Mouse (Mus musculus) forebrain, embryonic 10.5 days (tissue): ENCODE measurements around the gene Spink4. TPM values are rescaled to one million over a fixed set of nuclear protein-coding genes. Genes with fewer than 3 reads are reported as not detected.
A peak's percentile ranks its signal among the peaks of the same experiment; 100 is the strongest.

Experiments used
- DNase-seq: peaks from one replicate; pipeline ENCODE4 v3.0.0-alpha.2; 2017; ENCODE audit warnings: low spot score; ENCODE audit errors: extremely low spot score
- H3K27ac ChIP-seq: fragments of 300-500 bp; sonication (generic); 2 replicates; pipeline ENCODE4 v1.5.1; 2016; ENCODE audit warnings: mild to moderate bottlenecking
- H3K27me3 ChIP-seq: fragments of 300-500 bp; sonication (generic); 2 replicates; pipeline ENCODE4 v1.6.1; 2016; ENCODE audit warnings: mild to moderate bottlenecking; ENCODE audit not compliant: poor library complexity, severe bottlenecking
- H3K36me3 ChIP-seq: fragments of 300-500 bp; sonication (generic); replicated peaks from 2 replicates; pipeline ENCODE4 v1.6.1; 2016; ENCODE audit warnings: mild to moderate bottlenecking, moderate library complexity
- H3K4me1 ChIP-seq: fragments of 300-500 bp; sonication (generic); 2 replicates; pipeline ENCODE4 v1.6.1; 2016
- H3K4me3 ChIP-seq: fragments of 300-500 bp; sonication (generic); 2 replicates; pipeline ENCODE4 v1.5.1; 2016; ENCODE audit warnings: mild to moderate bottlenecking, moderate library complexity
- H3K9me3 ChIP-seq: fragments of 300-500 bp; sonication (generic); 2 replicates; pipeline ENCODE4 v1.6.1; 2016; ENCODE audit warnings: mild to moderate bottlenecking, moderate library complexity
- WGBS: fragments of 180-500 bp; shearing (Covaris S2); methylation state at CpG from one replicate; pipeline ENCODE4 v1.1.7; 2016; 5-methylcytosine and 5-hydroxymethylcytosine counted together
- polyA plus RNA-seq: library from polyadenylated mRNA; unstranded; fragments of >200 nt; fragmentation: Nextera tagmentation; extraction: Ambion mirVana; gene quantifications from 2 replicates; pipeline ENCODE4 v1.2.1, GENCODE M21; 2016

The Spink4 gene
- polyA plus RNA-seq = not detected in 2 replicates

GRCm38 (mm10) chr4:40919785-40920184 lies at the start of gene Spink4:
Spink4 (plus strand) TSS chr4:40920052.
- no peak for DNase-seq
- Histone ChIP-seq H3K27ac (no peak within 1 kb of the TSS), H3K4me1 (no peaks in the 10 kb centered on the region), H3K9me3 (peaks cover 3% of the 10 kb centered on the region; the same call in 1 of the 2 replicates), H3K36me3 (no peaks in the 10 kb centered on the region), H3K27me3 (no peaks in the 10 kb centered on the region), H3K4me3 (no peak within 1 kb of the TSS)
- 78% methylated on average over 3 of the region's 3 CpGs for WGBS

DNA sequence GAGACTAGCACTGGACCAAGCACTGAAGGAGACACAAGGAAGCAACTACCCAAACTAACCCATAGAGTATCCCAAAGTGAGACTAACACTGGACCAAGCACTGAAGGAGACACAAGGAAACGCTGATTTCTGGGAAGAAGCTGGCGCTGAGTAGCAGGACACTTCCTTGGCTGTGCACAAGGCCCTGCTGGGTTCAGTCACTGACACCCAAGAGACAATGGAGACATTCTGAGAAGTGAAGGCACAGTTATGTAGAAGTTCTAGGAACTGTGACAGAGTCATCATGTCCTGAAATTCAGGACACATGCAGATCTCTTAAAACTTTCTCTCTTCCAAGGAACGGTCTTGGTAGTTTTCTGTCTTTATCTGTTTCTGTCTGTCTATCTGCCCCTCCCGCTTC lies 49.6 kb upstream of the Spink4 start:
- Histone ChIP-seq H3K27me3 (no peaks in the 10 kb centered on the region), H3K9me3 (no peaks in the 10 kb centered on the region), H3K4me1 (peaks cover 7% of the 10 kb centered on the region), H3K36me3 (no peaks in the 10 kb centered on the region), H3K27ac (no peak overlapping the region), H3K4me3 (no peak overlapping the region)
- DNase-seq = no peak
- WGBS = 92% methylated on average over 4 of the region's 4 CpGs

GRCm38 (mm10) chr4:40872129-40872528 lies 47.7 kb upstream of the Spink4 start:
- Histone ChIP-seq H3K4me1 (peaks cover 12% of the 10 kb centered on the region), H3K36me3 (no peaks in the 10 kb centered on the region), H3K9me3 (no peaks in the 10 kb centered on the region), H3K27me3 (no peaks in the 10 kb centered on the region), H3K4me3 (no peak overlapping the region), H3K27ac (no peak overlapping the region)
- WGBS = 91% methylated on average over 3 of the region's 3 CpGs
- DNase-seq = no peak

- DNase-seq = no peak
- Histone ChIP-seq H3K36me3 (no peaks in the 10 kb centered on the region), H3K9me3 (no peaks in the 10 kb centered on the region), H3K4me1 (peaks cover 18% of the 10 kb centered on the region), H3K4me3 (no peak overlapping the region), H3K27me3 (no peaks in the 10 kb centered on the region), H3K27ac (no peak overlapping the region)
- WGBS = 81% methylated on average over 2 of the region's 2 CpGs
These were observed 46.5 kb upstream of the Spink4 start for GRCm38 (mm10) chr4:40873320-40873719.

- no peak for DNase-seq
- Histone ChIP-seq H3K4me1 (peaks cover 18% of the 10 kb centered on the region), H3K9me3 (no peaks in the 10 kb centered on the region), H3K27ac (peak overlapping the region; percentile 8; the same call in 1 of the 2 replicates), H3K4me3 (no peak overlapping the region), H3K27me3 (no peaks in the 10 kb centered on the region), H3K36me3 (no peaks in the 10 kb centered on the region)
- WGBS = 71% methylated on average over 6 of the region's 6 CpGs
These were observed 45.7 kb upstream of the Spink4 start for GRCm38 (mm10) chr4:40874151-40874600.

DNA sequence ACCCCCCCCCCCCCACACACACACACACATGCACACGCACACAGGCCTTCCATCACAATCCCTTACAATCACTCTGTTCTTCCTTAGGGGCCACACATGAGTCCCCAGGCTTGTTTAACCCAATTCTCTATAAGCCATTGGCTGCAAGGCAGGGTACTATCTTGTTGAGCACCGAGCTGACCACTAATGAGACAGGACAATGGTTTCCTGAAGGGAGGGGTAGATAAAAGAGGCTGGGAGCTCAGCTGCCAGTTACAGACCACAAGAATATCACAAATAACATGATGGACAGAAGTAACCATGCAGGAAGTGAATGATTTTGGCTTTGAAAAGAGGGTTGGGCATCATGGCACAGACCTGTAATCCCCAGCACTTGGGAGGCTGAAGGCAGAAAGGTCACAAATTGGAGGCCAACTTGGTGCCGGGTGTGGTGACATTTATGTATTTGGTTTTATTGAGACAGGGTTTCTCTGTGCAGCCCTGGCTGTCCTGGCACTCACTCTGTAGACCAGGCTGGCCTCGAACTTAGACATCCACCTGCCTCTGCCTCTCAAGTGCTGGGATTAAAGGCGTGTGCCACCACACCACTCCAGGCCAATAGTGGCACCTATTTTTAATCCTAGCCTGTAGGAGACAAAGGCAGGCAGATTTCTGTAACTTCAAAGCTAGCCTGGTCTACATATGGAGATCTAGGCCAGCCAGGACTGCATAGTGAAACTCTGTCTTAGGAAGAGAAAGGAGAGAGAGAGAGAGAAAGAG lies 44.9 kb upstream of the Spink4 start:
- no peak for DNase-seq
- Histone ChIP-seq H3K36me3 (no peaks in the 10 kb centered on the region), H3K27ac (no peak overlapping the region), H3K9me3 (no peaks in the 10 kb centered on the region), H3K4me3 (no peak overlapping the region), H3K27me3 (no peaks in the 10 kb centered on the region), H3K4me1 (peaks cover 18% of the 10 kb centered on the region)
- WGBS = 80% methylated on average over 5 of the region's 5 CpGs

- H3K4me1 ChIP-seq = peaks cover 18% of the 10 kb centered on the region
- H3K36me3 ChIP-seq = no peaks in the 10 kb centered on the region
- H3K27me3 ChIP-seq = no peaks in the 10 kb centered on the region
- WGBS = 94% methylated on average over 20 of the region's 20 CpGs
- H3K4me3 ChIP-seq = no peak overlapping the region
- DNase-seq = no peak
- H3K27ac ChIP-seq = no peak overlapping the region
- no peaks in the 10 kb centered on the region for H3K9me3 ChIP-seq
These were observed 44.0 kb upstream of the Spink4 start for GRCm38 (mm10) chr4:40875842-40876241.

GRCm38 (mm10) chr4:40876814-40877371 lies 43.0 kb upstream of the Spink4 start:
- Histone ChIP-seq H3K4me3 (no peak overlapping the region), H3K36me3 (no peaks in the 10 kb centered on the region), H3K9me3 (no peaks in the 10 kb centered on the region), H3K27me3 (no peaks in the 10 kb centered on the region), H3K27ac (peak overlapping the region; percentile 62), H3K4me1 (peaks cover 18% of the 10 kb centered on the region)
- peak; percentile 18 for DNase-seq
- WGBS = 52% methylated on average over 12 of the region's 12 CpGs

DNA sequence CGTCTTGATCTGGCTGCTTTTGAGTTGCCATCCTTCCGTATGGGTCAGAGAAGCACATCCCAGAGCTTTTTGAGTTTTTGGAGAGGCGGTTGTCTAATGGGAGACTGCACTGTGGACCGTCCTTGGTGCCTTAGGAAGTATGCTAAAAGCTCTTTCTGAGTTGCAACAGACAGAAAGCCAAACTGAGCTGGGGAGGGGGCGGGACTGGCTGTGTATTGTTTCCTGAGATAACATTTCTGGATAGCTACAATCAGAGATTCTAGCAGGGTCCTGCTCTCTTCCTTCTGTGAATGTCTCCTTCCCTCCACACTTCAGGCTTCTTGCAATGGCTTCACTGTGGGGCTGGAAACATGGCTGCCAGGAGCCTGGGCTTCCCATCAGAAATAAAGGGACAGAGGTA lies 42.3 kb upstream of the Spink4 start:
- H3K4me3 ChIP-seq = no peak overlapping the region
- DNase-seq = no peak
- H3K9me3 ChIP-seq = no peaks in the 10 kb centered on the region
- H3K36me3 ChIP-seq = no peaks in the 10 kb centered on the region
- H3K27me3 ChIP-seq = no peaks in the 10 kb centered on the region
- WGBS = 85% methylated on average over 5 of the region's 5 CpGs
- H3K27ac ChIP-seq = peak overlapping the region; percentile 62; the same call in 1 of the 2 replicates
- H3K4me1 ChIP-seq = peaks cover 18% of the 10 kb centered on the region

DNA sequence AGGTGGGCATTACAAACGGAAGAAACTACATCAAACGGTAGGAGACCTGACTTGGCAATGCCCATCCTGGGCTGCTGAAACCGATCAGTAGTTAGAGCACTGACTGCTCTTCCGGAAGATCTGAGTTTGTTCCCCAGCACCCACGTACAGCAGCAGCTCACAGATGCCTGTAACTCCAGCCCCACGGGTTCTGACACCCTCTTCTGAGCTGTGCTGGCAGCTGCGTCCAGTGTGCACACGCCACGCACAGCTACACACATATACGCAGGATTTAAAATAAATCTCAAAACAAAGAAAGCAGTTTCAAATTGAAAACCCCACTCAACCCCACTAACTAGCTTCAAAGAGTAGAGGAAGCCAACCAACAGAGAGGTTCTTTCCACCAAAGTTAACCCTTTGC lies 36.7 kb upstream of the Spink4 start:
- Histone ChIP-seq H3K4me3 (no peak overlapping the region), H3K9me3 (no peaks in the 10 kb centered on the region), H3K36me3 (no peaks in the 10 kb centered on the region), H3K27me3 (no peaks in the 10 kb centered on the region), H3K27ac (no peak overlapping the region), H3K4me1 (no peaks in the 10 kb centered on the region)
- no peak for DNase-seq
- 88% methylated on average over 10 of the region's 10 CpGs for WGBS

DNA sequence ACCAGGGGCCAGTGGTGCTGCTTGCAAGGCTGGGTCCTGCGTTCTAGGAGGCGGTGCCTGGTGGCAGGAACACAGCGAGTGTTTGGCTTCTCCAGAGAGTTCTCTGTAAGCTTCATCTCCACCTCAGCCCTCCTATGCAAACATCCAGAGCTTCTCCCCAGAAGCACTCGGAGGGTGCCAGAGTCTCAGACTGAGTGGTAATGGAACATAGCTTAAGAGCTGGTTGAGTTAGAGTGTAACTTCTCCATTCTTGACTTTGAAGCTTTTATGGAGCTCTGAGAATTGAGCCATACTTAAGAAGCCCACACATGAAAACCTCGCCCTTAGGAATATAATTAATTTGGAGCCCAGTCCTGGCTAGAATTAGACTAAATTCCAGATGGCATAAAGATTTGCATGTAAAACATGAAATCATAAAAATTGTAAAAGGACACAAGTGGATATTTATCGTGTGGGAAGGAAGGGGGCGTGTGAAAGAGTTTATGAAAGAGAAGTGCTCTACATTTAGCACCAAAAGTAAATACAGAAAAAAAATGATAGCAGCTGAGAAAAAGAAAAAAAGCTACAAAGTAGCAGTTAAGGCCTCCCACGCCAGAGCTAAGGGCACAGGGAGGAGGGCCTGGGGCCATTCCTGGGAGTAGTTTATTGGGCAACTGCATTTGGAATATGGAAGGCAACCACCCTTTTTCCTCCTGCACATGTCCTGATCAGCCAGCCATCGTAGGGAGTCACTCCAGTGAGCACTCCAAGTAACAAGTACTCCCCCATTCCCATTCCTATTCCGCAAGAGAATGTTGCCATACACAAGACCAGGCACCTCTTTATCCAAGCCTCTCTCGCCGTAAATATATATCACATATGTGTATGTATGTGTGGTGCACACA lies 35.3 kb upstream of the Spink4 start:
- no peaks in the 10 kb centered on the region for H3K27me3 ChIP-seq
- no peak for DNase-seq
- H3K4me1 ChIP-seq = no peaks in the 10 kb centered on the region
- no peak overlapping the region for H3K27ac ChIP-seq
- H3K36me3 ChIP-seq = no peaks in the 10 kb centered on the region
- H3K9me3 ChIP-seq = no peaks in the 10 kb centered on the region
- no peak overlapping the region for H3K4me3 ChIP-seq
- WGBS = 91% methylated on average over 12 of the region's 12 CpGs

- no peak for DNase-seq
- 93% methylated on average over 2 of the region's 2 CpGs for WGBS
- H3K4me3 ChIP-seq = no peak overlapping the region
These were observed 34.7 kb upstream of the Spink4 start for GRCm38 (mm10) chr4:40885166-40885525.

DNA sequence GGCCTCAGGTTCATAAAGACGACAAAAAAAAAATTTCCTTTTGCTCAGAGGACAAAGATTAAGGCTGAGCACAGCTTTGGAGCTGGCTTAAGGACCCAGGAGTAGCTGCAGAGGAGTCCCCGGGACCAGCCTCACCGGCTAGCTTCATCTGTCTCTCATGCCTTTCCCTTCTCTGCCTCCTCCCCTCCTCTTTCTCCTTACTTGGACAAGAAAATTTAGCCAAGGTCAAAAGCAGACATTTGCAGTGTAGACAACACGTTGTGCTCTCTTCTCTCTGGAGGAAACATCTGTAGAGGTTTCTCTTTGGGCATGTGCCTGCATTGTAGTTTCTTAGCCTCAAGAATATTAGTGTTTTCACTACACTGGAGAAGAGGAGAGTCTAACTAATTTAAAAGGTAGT lies 34.0 kb upstream of the Spink4 start:
- WGBS = 80% methylated on average over 4 of the region's 4 CpGs

More at GRCm38 (mm10) chr4:40885166-40885525, 34.7 kb upstream of the Spink4 start:
- no peak overlapping the region for H3K27ac ChIP-seq
- H3K36me3 ChIP-seq = no peaks in the 10 kb centered on the region
- H3K27me3 ChIP-seq = no peaks in the 10 kb centered on the region
- no peaks in the 10 kb centered on the region for H3K4me1 ChIP-seq
- no peaks in the 10 kb centered on the region for H3K9me3 ChIP-seq

More for the DNA sequence above, 34.0 kb upstream of the Spink4 start:
- no peaks in the 10 kb centered on the region for H3K9me3 ChIP-seq
- no peak overlapping the region for H3K27ac ChIP-seq
- H3K27me3 ChIP-seq = no peaks in the 10 kb centered on the region
- no peak for DNase-seq
- H3K4me1 ChIP-seq = no peaks in the 10 kb centered on the region
- no peaks in the 10 kb centered on the region for H3K36me3 ChIP-seq
- no peak overlapping the region for H3K4me3 ChIP-seq
